Mouse (Mus musculus) spleen, postnatal 36 days (tissue): ENCODE data around the gene Mid1.
"Not testable (repeated sequence)": the region's sequence is repeated elsewhere in the genome, so short reads cannot be mapped to it uniquely, and the experiment has no call there.

Experiments
- DNase-seq, 2 experiments: peaks; one replicate each; pipeline ENCODE4 v3.0.0; 2022; ENCODE audit warnings: low spot score in 2 of 2, mixed read lengths in 1 of 2

The Mid1 gene

GRCm38 (mm10) chrX:170013421-170013820 is 328.4 kb downstream of the Mid1 start:
- DNase-seq: not testable (repeated sequence)

DNA sequence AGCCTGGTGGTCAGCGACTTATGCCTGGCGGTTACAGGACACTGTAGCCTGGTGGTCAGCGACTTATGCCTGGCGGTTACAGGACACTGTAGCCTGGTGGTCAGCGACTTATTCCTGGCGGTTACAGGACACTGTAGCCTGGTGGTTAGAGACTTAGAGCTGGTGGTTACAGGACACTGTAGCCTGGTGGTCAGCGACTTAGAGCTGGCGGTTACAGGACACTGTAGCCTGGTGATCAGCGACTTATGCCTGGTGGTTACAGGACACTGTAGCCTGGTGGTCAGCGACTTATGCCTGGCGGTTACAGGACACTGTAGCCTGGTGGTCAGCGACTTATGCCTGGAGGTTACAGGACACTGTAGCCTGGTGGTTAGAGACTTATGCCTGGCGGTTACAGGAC is 329.0 kb downstream of the Mid1 start:
- DNase-seq: not testable (repeated sequence)

GRCm38 (mm10) chrX:170015883-170016282 is 330.9 kb downstream of the Mid1 start:
- not testable (repeated sequence) for DNase-seq

GRCm38 (mm10) chrX:170017333-170018245 is 332.6 kb downstream of the Mid1 start:
- DNase-seq: peak; percentile 73 to 78

- DNase-seq: peak; percentile 58 to 59
Observed at GRCm38 (mm10) chrX:170018571-170019218, 333.7 kb downstream of the Mid1 start.

DNA sequence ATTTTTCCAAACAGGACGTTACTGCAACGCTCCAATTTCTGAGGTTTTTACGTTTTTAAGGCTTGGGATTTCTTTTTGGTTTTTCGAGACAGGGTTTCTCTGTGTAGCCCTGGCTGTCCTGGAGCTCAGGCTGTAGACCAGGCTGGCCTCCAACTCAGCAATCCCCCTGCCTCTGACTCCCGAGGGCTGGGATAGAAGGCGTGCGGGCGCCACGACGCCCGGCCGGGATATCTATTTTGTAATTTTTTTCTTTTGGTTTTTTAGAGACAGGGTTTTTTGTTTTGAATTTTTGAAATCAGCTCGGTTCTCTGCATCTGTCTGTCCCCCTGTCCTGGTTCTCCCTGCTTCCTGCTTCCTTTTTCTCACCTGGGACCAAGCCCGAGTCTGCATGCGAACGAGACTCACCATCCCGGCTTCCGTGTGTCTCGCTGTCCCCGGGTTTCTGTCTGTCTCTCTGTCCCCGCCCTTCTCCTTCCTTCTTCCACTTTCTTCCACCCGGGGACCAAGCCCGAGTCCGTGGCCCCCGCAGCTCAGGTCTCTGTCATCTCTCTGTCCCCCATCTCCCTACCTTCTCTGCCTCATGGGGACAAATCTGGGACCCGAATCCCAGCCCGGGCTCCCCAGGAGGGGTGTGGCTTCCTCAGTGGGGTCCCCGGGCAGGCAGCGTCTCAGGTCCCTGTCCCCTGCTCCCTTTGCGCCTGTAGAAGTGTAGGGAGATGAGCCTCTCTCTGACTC is 334.4 kb downstream of the Mid1 start:
- peak in 1 of 2 experiments; percentile 42 for DNase-seq

- peak; percentile 80 to 92 for DNase-seq
Observed at GRCm38 (mm10) chrX:170019954-170020689, 335.1 kb downstream of the Mid1 start.

GRCm38 (mm10) chrX:170020690-170021050 is 335.7 kb downstream of the Mid1 start:
- DNase-seq: peak; percentile 37 to 58

DNA sequence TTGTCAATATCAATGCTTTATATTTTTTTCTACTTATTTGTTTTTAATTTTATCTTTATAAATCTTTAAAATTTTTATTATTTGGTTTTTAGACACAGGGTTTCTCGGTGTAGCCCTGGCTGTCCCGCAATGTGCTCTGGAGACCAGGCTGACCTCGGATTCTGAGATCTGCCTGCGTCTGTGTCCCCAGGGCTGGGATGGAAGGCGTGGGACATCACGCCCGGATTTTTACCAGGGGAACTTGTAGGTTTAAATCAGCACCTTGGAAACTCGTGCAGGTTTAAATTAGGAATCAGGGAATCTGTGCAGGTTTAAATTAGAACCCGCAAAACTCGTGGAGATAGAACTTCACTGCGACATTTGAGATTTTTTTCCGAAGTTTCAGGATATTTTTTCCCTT is 336.2 kb downstream of the Mid1 start:
- peak in 1 of 2 experiments; percentile 6 for DNase-seq

DNA sequence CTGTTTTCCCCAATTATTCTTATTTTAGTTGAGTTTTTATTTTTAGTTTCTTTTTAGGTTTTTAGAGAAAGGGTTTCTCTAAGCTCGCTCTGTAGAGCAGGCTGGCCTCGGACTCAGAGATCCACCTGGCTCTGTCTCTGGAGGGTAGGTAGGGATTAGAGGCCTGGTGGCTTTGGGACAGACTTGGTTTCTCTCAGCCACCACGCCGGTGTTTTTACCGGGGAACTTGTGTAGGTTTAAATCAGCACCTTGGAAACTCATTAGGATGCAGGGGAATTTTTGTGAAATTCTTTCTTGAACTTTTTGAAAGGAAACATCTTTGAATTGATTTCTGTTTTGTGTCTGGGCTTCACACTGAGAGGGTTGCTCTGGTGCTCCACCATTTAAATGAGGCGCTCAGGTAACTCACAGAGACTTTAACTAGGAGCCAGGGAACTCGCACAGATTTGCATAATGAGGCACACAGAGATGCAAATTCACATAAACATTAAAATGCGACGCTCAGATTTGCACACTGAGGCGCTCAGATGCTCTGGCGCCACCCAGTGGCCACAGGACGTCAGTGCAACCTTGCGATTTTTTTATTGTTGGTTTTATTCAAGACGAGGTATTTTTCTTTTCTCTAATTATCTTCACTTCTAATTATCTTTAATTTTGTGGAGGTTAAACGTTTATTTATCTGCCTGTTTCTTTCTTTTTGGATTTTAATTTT is 336.9 kb downstream of the Mid1 start:
- peak; percentile 11 to 55 for DNase-seq
